Mouse (Mus musculus) fibroblast of lung, adult 2 months (primary cell): ENCODE results near the gene Coq8a.

ENCODE experiments used
- DNase-seq: peaks from one replicate; pipeline ENCODE4 v3.0.0-alpha.2; 2011; ENCODE audit warnings: low read depth

The Coq8a gene

DNA sequence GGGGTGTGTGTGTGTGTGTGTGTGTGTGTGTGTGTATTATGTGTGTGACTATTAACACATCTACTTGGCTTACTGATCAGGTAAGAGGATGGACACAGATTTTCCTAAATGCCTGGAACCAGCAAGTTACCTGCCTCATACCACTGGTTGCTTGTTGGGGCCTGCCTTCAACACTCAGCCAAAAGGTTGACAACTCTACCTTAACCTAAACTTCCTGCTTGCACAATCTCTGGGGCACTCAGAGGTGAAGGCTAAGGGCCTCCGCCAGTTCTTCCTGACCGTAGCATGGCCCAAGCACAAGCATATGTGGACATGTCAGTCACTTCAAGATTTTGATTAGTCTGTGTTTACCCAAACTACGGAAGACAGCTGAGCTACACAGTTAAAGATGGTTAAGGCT is 1.4 kb downstream of the Coq8a start:
- DNase-seq, result no peak

GRCm38 (mm10) chr1:180196508-180196907 is 2.9 kb downstream of the Coq8a start:
- no peak for DNase-seq

DNA sequence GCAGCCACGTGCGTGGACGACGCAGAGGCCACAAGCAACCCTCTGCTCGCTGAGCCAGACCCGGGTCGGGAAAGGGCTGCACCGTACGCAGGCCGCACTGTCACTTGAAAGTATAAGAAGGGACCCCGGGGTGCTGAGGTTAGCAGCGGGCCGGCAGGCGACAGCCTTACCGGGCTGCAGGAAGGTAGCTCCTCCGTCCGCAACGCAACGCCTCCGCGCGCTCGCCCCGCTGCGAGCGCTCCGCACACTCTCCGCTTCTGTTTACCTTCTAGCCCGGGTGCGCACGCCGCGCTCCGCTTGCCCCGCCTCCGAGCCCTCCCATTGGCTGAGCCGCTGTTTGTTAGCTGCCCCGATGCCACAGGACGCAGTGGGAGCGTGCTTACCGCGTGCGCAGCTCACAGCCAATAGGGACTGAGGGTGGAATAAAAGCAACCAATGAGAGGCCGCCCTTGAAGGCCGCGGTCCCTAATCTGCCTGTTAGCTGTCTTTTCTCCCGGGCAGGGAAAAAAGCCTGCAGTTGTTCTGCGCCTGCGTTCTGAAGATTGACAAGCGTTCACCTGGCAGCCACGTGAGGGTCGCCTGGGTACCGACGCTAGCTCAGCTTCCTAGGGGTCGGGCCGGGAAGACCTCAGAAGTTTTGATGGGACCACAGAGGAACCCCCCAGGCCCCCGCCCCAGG is 3.6 kb downstream of the Coq8a start:
- DNase-seq, result peak; percentile 98

GRCm38 (mm10) chr1:180194781-180195471 is 4.5 kb downstream of the Coq8a start:
- DNase-seq, result no peak

DNA sequence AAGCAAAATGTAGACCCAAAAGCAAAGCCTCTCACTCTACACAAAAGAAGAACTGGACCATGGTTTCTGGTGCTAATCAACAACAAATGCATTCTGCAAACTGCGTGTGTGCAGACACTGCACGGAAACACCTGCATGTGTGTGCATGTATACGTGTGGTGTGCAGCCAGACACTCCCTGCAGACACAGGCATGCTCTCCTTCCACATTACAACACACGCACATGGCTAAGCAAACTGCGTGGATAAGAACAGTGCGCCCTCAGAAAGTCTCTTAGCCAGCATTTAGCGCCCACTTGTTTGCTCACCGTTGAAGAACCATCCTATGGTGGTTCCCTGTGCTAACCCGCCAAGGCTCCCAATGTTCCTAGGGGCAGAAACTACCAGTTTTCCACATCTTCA is 5.4 kb downstream of the Coq8a start:
- no peak for DNase-seq

DNA sequence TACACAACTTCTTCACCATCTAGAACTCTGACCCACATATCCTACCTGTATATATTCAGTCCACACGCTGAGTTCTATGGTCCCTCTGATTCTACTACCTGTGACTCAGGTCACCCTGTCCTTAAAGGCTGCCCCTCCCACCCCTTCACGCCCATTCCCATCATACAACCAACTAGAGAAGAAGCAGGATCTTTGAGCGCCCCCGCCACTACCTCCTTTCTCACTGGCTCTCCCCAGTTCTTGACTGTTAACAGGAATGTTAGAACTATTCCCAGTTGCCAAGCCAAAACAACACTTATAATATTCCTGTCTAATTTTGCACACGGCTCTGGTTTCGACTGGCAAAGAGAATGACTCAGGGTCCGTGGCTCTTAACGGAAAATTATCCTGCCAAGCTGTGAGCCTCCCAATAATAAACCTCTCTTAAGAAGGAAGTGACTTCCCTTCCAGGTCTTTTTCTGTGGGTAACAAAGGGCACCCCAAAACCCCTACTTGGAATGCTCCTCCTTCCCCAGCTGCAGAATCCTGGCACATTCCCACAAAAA is 5.9 kb downstream of the Coq8a start:
- no peak for DNase-seq

GRCm38 (mm10) chr1:180192866-180193265 is 6.5 kb downstream of the Coq8a start:
- DNase-seq, result no peak

DNA sequence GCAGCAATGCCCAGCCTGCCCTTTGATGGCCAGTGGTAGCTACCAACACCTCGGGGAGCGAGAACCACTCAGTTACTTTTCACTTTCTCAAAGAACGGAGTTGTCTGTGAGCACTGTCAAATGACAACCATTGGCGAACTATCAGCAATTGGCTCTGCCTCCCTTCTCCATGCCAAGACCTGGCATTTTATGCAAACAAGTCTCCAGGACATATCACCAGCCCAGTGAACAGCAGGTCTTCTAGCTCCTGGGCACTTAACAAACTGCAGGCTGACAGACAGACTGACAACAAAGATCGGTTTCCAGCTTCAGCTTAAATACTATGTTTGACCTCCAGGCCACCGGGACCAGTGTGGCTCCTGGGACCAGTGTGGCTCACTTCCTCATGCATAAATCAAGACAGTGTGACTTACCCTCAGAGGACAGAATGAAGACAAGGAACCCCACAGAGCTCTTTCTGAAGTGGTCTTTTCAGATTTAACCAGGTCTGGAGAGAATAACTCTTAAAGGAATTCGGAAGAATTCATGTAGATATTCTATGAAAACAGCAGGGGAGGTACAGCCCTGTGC is 7.7 kb downstream of the Coq8a start:
- DNase-seq, result no peak

DNA sequence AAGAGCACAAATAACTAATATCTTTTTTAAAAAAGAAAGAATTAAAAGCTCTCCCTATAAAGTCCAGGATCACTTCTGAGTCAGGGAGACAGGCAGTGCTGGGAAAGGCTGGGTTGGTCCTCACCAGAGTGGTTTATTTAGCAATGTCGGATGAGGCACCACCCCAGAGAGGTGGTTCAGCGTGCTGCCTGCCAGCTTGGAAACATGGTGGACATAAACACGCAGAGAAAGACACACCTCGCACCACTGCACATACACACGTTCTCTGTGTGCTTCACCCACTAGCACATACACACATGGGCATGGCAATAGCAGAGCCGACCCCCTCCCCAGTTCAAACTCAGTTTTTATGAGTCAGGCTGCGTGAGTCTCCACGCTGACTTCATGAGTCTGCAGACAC is 8.3 kb downstream of the Coq8a start:
- DNase-seq, result no peak

DNA sequence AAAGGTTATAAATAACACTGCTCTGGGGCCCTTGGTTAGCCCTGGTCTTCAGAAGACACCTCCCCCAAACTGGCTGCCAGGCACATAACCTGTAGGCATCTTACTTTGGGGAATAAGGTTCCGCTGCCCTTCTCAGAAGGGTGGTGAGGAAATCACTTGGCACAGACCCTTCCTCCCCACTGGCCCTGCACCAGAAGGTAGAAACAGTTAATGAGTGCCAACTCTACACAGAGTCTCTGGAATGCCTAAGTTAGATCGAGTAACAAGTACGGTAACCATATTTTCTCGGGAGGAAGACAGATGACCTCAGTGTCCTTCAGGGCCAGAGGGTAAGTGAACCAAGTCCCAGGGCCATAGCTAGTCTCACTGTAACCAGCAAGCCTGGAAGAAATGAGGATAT is 10.5 kb downstream of the Coq8a start:
- peak; percentile 17 for DNase-seq

DNA sequence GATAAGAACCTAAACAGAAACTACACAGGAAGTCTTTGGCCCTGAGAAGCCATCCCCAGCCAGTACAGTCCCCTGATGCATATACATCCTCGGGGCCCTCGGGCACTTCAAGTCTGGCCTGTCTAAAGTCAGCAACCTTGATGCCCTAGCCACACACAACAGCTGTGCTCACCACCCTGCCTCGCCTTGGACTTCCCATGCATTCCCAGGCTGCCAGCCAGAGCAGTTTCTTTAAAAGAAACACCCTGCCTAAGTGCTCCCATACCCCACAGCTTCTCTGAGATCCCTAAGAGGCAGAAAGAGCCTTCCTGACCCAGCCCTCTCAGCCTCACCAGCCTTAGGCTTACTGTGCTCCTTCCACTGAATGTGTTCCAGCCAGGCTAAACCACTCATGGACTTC is 13.0 kb downstream of the Coq8a start:
- DNase-seq, result no peak

DNA sequence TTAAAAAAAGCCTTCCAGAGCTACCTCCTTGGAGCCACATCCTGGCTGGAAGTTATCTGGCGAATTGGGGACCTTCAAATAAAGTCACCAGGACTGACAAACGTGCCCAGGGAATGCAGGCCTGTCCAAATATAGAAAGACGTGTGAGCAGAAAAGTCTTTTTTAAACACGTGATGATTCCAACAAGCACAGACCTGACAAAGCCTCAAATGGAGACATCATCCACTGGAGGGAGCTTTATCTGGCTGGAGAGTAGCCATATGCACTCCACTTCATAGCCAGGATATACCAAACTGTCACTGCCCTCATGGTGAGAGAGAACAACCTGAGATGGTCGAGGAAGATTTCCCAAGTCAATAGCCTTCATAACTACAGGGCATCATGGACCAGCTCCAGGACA is 13.5 kb downstream of the Coq8a start:
- DNase-seq, result no peak

GRCm38 (mm10) chr1:180184768-180185167 is 14.6 kb downstream of the Coq8a start:
- DNase-seq, result no peak

DNA sequence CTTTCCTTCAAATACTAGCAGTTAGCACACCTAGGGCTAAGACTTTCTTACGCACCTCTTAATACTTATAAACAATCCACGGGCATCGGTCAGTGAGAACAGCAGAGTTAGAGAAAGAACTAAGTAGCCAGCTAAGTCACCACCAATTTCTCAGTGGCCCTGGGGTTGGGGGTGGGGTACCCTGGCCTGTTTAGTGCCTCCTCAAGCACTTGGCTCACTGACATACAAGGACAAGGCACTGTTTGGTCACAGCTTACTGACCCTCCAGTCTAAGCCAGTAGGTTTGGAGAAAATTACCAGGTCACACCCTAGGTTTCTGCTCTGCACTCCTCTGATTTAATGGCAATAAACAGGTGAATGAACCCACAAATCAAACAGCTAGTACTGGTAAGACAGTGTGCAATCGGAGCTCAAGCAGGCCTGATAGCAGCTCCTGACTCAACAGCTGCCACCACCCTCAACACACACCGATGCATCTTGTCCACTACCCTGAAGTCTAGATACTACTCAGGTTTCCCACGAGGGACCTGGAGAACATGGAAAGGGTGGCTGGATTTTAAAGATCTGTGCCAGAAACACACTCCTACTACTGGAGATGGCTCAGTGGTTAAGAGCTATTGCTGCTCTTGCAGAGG is 15.8 kb downstream of the Coq8a start:
- DNase-seq, result no peak

GRCm38 (mm10) chr1:180182731-180183130 is 16.7 kb downstream of the Coq8a start:
- DNase-seq, result no peak

DNA sequence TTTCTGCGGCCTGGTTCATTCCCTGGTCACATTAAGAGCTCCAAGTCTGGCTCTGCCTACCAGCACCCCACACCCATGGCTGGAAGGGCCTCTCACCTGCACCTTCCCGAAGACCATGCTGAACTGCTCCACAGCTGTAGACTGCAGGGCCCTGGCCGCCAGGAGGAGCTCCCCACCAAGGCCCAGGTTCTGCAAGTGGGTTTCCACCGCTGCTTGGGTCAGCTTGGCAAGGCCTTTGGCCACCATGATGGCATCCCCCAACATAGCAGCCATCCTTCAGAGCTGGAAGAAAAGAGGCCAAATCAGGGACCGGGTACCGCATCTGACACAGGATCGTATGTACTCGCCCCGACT is 17.5 kb downstream of the Coq8a start:
- DNase-seq, result no peak

DNA sequence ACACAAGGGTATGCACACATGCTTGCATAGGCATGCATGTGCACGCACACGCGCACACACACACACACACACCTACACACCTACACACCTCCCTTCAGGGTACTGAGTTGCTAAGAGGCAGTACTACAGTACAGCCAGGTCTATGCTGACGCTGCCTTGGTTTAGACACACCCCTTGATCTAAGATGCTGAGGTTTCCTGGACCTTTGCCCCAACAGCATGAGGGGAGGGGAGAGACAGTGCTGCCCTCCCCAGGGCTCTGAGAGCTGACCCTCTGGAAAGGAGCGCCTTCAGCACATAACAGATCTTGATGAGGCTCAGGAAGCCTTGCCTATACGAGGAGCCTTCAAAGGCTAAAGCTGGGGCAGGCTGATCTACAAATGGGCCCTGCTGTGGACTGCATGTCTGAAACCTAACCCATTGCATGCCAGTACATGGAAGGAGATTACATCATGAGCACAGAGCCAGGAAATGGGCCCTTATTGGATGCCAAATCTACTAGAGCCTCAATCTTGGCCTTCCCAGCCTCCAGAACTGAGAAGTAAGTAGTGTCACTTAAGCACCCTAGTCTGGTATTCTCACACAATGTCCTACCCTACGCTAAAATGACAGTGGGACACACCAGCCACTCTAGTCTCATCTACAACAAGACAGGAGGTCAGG is 18.0 kb downstream of the Coq8a start:
- no peak for DNase-seq

- DNase-seq, result no peak
These were observed 19.6 kb downstream of the Coq8a start for GRCm38 (mm10) chr1:180179840-180180239.

- no peak for DNase-seq
These were observed 20.3 kb downstream of the Coq8a start for GRCm38 (mm10) chr1:180179100-180179499.

GRCm38 (mm10) chr1:180178340-180178739 is 21.1 kb downstream of the Coq8a start:
- DNase-seq, result no peak

DNA sequence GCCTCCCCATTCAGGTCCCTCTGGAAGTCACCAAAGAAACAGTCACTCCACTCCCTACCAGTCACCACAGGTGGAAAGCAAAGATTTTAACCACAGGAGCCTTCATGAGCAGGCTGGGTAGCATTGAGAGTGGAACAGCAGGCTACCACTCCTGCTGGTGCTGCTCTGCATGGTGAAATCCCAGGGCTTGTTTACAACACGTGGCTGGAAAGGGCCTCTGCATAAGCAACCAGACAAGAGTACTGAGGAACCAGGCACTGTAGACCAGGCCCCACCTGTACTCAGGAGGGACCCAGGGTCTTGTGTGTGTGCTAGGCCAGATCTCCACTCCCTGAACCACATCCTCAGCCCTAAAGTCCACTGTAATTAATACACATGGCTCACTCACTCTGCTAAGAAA is 22.6 kb downstream of the Coq8a start:
- DNase-seq, result no peak

GRCm38 (mm10) chr1:180175635-180176034 is 23.8 kb downstream of the Coq8a start:
- DNase-seq, result no peak
